Mouse (Mus musculus): ENCODE data around the gene Arhgap32. TPM values are rescaled to one million over a fixed set of nuclear protein-coding genes. Genes with fewer than 3 reads are reported as not detected.
"Not testable (repeated sequence)": the region's sequence is repeated elsewhere in the genome, so short reads cannot be mapped to it uniquely, and the experiment has no call there.

The Arhgap32 gene
- total and polyA plus RNA-seq, 2 experiments from 2014 or later, result 12.9 to 40.9 TPM

DNA sequence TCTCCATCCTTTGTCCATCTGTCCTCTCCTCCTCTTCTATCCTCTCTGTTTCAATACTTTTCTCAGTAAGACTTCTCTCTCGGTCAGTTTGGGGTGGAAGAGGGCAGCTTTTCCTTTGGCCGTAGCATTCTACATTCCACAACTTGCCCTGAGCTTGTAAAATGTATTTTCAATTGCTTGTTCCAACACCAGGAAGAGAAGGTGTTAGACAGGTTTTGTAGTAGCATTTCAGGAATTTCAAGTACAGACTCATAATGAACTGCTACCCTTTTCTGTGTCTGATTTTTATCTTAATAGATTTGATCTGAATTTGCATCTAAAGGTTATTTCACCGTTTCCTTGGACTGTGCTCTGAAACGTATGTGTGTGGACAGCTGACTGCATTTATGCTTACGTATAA is 336 bp downstream of the Arhgap32 start:
- 85% methylated on average over 5 of the region's 5 CpGs for WGBS
- Histone ChIP-seq H3K9me3 (ENCODE audit: low read length) (no peaks in the 10 kb centered on the region), H3K27ac (ENCODE audit: low read depth, low read length) (no peak overlapping the region), H3K9ac (no peak overlapping the region), H3K4me1 (ENCODE audit: insufficient read depth) (peaks cover 6% of the 10 kb centered on the region; the same call in 1 of the 2 replicates), H3K4me2 (ENCODE audit: low read depth) (no peak overlapping the region), H3K4me3 (ENCODE audit: low read depth, low read length) (no peak overlapping the region), H3K27me3 (ENCODE audit: insufficient read depth, low read length) (no peaks in the 10 kb centered on the region), H3K36me3 (ENCODE audit: insufficient read depth) (no peaks in the 10 kb centered on the region)
- DNase-seq (no peak), ATAC-seq (no peak)
- TF ChIP-seq CTCF (IDR thresholded peaks at IDR 0.05; ENCODE audit: low read depth), result no peak

DNA sequence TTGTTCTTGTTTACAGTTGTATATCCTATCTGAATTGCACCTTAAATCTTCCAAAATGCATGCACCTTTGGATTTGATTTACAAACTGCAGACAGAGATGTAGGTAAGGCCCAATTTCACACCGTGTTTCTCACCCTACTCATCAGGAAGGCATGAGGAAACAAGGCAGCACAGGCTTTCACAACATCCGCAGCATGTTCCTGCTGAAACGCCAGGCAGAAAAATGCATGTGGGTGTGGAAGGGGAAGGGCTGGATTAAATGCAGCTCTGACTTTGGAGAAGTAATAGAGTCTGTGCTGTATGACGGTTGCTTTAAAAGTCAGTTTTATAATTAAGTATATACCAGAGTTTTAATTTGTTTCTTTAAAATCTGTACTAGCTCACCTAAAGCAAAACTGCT is 1.9 kb downstream of the Arhgap32 start:
- H3K27me3 ChIP-seq (ENCODE audit: insufficient read depth, low read length), result no peaks in the 10 kb centered on the region
- no peaks in the 10 kb centered on the region for H3K36me3 ChIP-seq (ENCODE audit: insufficient read depth)
- DNase-seq (no peak), ATAC-seq (no peak)
- H3K9ac ChIP-seq, result no peak overlapping the region
- H3K4me3 ChIP-seq (ENCODE audit: low read depth, low read length), result no peak overlapping the region
- H3K9me3 ChIP-seq (ENCODE audit: low read length), result no peaks in the 10 kb centered on the region
- 52% methylated on average over 4 of the region's 4 CpGs for WGBS
- TF ChIP-seq CTCF (IDR thresholded peaks at IDR 0.05; ENCODE audit: low read depth), result no peak
- no peak overlapping the region for H3K4me2 ChIP-seq (ENCODE audit: low read depth)
- peaks cover 6% of the 10 kb centered on the region; the same call in 1 of the 2 replicates for H3K4me1 ChIP-seq (ENCODE audit: insufficient read depth)
- no peak overlapping the region for H3K27ac ChIP-seq (ENCODE audit: low read depth, low read length)

DNA sequence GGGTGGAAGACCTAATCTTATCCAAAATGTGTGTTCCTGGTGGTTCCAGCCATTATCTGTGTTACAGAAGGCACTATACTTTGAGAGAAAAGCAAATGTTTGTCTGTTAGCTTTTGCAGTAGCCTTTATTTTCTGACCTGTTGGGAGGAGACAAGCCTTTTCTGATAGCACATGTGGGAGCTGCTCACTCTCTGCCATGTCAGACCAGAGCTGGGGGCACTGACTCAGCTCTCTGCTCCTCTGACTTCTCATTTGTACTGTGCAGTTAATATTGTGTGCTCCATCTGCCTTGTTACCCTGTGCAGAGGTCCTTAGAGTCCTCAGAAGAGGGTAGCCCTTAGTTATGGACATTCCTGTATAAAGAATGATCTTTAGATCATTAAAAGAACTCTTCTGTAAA is 2.5 kb downstream of the Arhgap32 start:
- no peaks in the 10 kb centered on the region for H3K9me3 ChIP-seq (ENCODE audit: low read length)
- TF ChIP-seq CTCF (IDR thresholded peaks at IDR 0.05; ENCODE audit: low read depth), result no peak
- H3K36me3 ChIP-seq (ENCODE audit: insufficient read depth), result no peaks in the 10 kb centered on the region
- no peak overlapping the region for H3K4me2 ChIP-seq (ENCODE audit: low read depth)
- H3K4me3 ChIP-seq (ENCODE audit: low read depth, low read length), result no peak overlapping the region
- ATAC-seq, result no peak
- no peak overlapping the region for H3K9ac ChIP-seq
- no peak for DNase-seq
- H3K27me3 ChIP-seq (ENCODE audit: insufficient read depth, low read length), result no peaks in the 10 kb centered on the region
- no peak overlapping the region for H3K27ac ChIP-seq (ENCODE audit: low read depth, low read length)
- peaks cover 6% of the 10 kb centered on the region; the same call in 1 of the 2 replicates for H3K4me1 ChIP-seq (ENCODE audit: insufficient read depth)

DNA sequence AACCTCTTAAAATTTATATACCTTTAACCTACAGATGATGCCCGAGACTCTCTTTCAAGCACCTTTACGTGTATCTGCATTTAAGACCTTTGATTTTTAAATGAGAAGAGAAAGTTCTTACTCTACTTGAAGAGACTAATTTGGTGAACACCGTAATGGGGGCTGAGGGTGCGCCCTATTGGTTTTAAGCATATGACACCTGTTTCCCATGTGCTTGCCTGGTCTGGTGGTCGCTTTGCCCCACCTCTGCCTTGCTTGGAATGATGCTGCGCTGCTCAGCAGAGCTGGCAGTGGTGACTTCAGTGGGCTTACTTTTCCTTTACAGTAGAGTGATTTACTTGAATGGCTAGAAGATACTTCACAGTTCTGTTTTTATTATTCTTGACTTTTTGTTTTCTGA is 3.6 kb downstream of the Arhgap32 start:
- Histone ChIP-seq H3K27ac (ENCODE audit: low read depth, low read length) (no peak overlapping the region), H3K4me1 (ENCODE audit: insufficient read depth) (peaks cover 6% of the 10 kb centered on the region; the same call in 1 of the 2 replicates), H3K27me3 (ENCODE audit: insufficient read depth, low read length) (no peaks in the 10 kb centered on the region), H3K9me3 (ENCODE audit: low read length) (no peaks in the 10 kb centered on the region), H3K4me2 (ENCODE audit: low read depth) (no peak overlapping the region), H3K36me3 (ENCODE audit: insufficient read depth) (no peaks in the 10 kb centered on the region), H3K4me3 (ENCODE audit: low read depth, low read length) (no peak overlapping the region), H3K9ac (no peak overlapping the region)
- WGBS, result 96% methylated on average over 6 of the region's 6 CpGs
- DNase-seq, result no peak
- no peak for TF ChIP-seq CTCF (IDR thresholded peaks at IDR 0.05; ENCODE audit: low read depth)
- no peak for ATAC-seq

DNA sequence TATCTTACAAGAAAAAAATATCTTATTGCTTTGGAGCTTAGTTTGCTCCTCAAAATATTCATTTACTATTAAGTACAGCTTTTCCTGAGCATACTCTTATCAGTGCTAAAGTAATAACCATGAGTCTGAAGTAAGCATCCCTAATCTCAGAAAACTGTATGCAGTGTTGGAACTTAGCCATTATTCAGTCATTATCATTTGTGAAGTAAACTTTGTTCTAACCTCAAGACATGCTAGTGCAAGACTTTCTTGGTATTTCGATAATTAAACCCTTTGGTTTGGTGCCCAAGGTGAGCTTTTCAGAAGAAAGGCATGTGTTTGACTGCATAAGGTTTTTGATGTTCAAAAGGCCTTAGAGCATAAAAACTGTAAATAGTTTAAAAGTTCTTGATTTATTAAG is 4.2 kb downstream of the Arhgap32 start:
- H3K9me3 ChIP-seq (ENCODE audit: low read length), result no peaks in the 10 kb centered on the region
- DNase-seq, result no peak
- H3K4me1 ChIP-seq (ENCODE audit: insufficient read depth), result peaks cover 6% of the 10 kb centered on the region; the same call in 1 of the 2 replicates
- no peak overlapping the region for H3K4me3 ChIP-seq (ENCODE audit: low read depth, low read length)
- no peak overlapping the region for H3K9ac ChIP-seq
- H3K27ac ChIP-seq (ENCODE audit: low read depth, low read length), result no peak overlapping the region
- no peaks in the 10 kb centered on the region for H3K36me3 ChIP-seq (ENCODE audit: insufficient read depth)
- 90% methylated on average over 1 of the region's 1 CpGs for WGBS
- H3K27me3 ChIP-seq (ENCODE audit: insufficient read depth, low read length), result no peaks in the 10 kb centered on the region
- no peak for ATAC-seq
- TF ChIP-seq CTCF (IDR thresholded peaks at IDR 0.05; ENCODE audit: low read depth), result no peak
- H3K4me2 ChIP-seq (ENCODE audit: low read depth), result no peak overlapping the region

DNA sequence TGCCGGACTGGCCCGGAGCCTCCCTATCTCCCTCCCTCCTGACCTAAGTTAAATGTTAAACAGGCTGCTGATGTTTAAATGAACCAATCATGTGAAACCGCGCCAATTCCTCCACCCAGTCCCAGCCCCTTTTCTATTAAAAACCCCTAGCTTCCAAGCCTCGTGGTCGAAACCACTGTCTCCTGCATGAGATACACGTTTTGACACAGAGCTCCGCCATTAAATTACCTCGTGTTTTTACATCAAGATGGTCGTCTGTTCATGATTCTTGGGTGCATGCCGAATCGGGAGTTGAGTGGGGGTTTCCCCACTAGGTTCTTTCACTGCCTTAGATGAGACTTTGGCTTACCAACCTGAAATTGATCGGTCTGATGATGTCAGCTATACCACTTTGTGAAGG is 5.3 kb downstream of the Arhgap32 start:
- DNase-seq; H3K27ac ChIP-seq (ENCODE audit: low read depth, low read length); H3K4me1 ChIP-seq (ENCODE audit: insufficient read depth); H3K4me3 ChIP-seq (ENCODE audit: low read depth, low read length); ATAC-seq; H3K27me3 ChIP-seq (ENCODE audit: insufficient read depth, low read length); H3K9ac ChIP-seq; H3K36me3 ChIP-seq (ENCODE audit: insufficient read depth); H3K9me3 ChIP-seq (ENCODE audit: low read length); H3K4me2 ChIP-seq (ENCODE audit: low read depth): not testable (repeated sequence)
- WGBS, result 96% methylated on average over 13 of the region's 13 CpGs

DNA sequence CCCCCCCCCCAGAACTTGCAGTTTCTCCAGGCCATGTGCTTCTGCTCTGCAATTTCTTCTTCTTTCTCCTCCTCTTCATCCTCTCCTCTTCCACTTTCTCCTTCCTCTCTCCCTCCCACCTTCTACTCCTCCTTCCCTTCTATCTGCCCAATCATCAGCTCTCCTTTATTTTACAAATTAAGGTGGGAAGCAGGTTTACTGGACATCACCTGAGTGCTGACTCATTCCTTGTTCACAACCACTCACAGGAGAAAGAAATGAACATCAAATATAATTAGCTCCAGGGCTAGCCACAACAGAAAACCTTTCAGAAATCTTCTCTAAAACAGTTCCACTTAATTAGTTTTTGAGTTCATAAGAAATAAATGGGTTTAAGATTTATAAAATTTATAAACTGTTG is 20.3 kb downstream of the Arhgap32 start:
- no peak overlapping the region for H3K4me3 ChIP-seq (ENCODE audit: low read depth, low read length)
- no peaks in the 10 kb centered on the region for H3K4me1 ChIP-seq (ENCODE audit: insufficient read depth)
- ATAC-seq, result no peak
- DNase-seq, result no peak
- H3K27me3 ChIP-seq (ENCODE audit: insufficient read depth, low read length), result no peaks in the 10 kb centered on the region
- H3K36me3 ChIP-seq (ENCODE audit: insufficient read depth), result no peaks in the 10 kb centered on the region
- no peaks in the 10 kb centered on the region for H3K9me3 ChIP-seq (ENCODE audit: low read length)
- TF ChIP-seq CTCF (IDR thresholded peaks at IDR 0.05; ENCODE audit: low read depth), result no peak
- no peak overlapping the region for H3K27ac ChIP-seq (ENCODE audit: low read depth, low read length)
- no peak overlapping the region for H3K9ac ChIP-seq
- H3K4me2 ChIP-seq (ENCODE audit: low read depth), result no peak overlapping the region

Measured in forebrain, postnatal 0 days (tissue).